Mouse (Mus musculus) C2C12 (cell line): Measurements from ENCODE around the gene Fto. TPM values are rescaled to one million over a fixed set of nuclear protein-coding genes. Genes with fewer than 3 reads are reported as not detected.

Experiments used
- H3K27me3 ChIP-seq: one replicate; pipeline ENCODE4 v1.6.1; 2011; ENCODE audit not compliant: control insufficient read depth, insufficient read depth, insufficient read length
- H3K36me3 ChIP-seq: one replicate; pipeline ENCODE4 v1.6.1; 2011; ENCODE audit not compliant: control insufficient read depth, insufficient read depth
- H3K4me3 ChIP-seq: one replicate; pipeline ENCODE4 v1.5.1; 2011; ENCODE audit warnings: mild to moderate bottlenecking, control low read depth; ENCODE audit not compliant: poor library complexity, insufficient read depth, severe bottlenecking
- H3K79me2 ChIP-seq: one replicate; pipeline ENCODE4 v1.6.1; 2011; ENCODE audit not compliant: control insufficient read depth, insufficient read depth
- H3K79me3 ChIP-seq: one replicate; pipeline ENCODE4 v1.6.1; 2011; ENCODE audit warnings: low read depth, control low read depth
- H3ac ChIP-seq: one replicate; pipeline ENCODE3; 2011; ENCODE audit warnings: low read depth; ENCODE audit not compliant: control insufficient read depth, insufficient read length
- CEBPB ChIP-seq: IDR thresholded peaks from one replicate; pipeline ENCODE4 v1.6.1; 2011; ENCODE audit warnings: low read depth, mild to moderate bottlenecking, control low read depth, moderate library complexity
- CTCF ChIP-seq: IDR thresholded peaks from one replicate; pipeline ENCODE4 v1.5.1; 2011; ENCODE audit not compliant: control insufficient read depth, insufficient read depth, insufficient read length
- FOSL1 ChIP-seq: IDR thresholded peaks from one replicate; pipeline ENCODE4 v1.8.0; 2011; ENCODE audit warnings: mild to moderate bottlenecking, low read length; ENCODE audit not compliant: poor library complexity, insufficient read depth, severe bottlenecking
- MAX ChIP-seq: IDR thresholded peaks from one replicate; pipeline ENCODE4 v1.6.1; 2011; ENCODE audit warnings: mild to moderate bottlenecking, control low read depth
- MYOD1 ChIP-seq: IDR thresholded peaks from one replicate; pipeline ENCODE4 v1.6.1; 2011; ENCODE audit warnings: low read depth; ENCODE audit not compliant: control insufficient read depth, insufficient read length
- MYOG ChIP-seq: IDR thresholded peaks from one replicate; pipeline ENCODE4 v1.6.1; 2011; ENCODE audit not compliant: control insufficient read depth, insufficient read length; ENCODE audit errors: extremely low read depth
- USF1 ChIP-seq: IDR thresholded peaks from one replicate; pipeline ENCODE4 v1.6.1; 2011; ENCODE audit warnings: low read depth, mild to moderate bottlenecking, control low read depth, moderate library complexity
- polyA plus RNA-seq: library from polyadenylated mRNA; unstranded; fragments of >200 nt; fragmentation: generic; extraction: Trizol; gene quantifications from one replicate; pipeline ENCODE4 v1.2.1, GENCODE M21; 2012; ENCODE audit warnings: missing spikeins

Fto gene
- polyA plus RNA-seq, 1 experiment, result 39.1 TPM

GRCm38 (mm10) chr8:91708661-91709060, 395.3 kb downstream of the Fto start:
- no peaks in the 10 kb centered on the region for H3K79me2 ChIP-seq
- H3K27me3 ChIP-seq, result peaks cover 4% of the 10 kb centered on the region
- no peak overlapping the region for H3K4me3 ChIP-seq
- TF ChIP-seq CTCF (no peak), FOSL1 (no peak), USF1 (no peak), MYOD1 (no peak), CEBPB (no peak), MYOG (no peak), MAX (no peak)
- no peaks in the 10 kb centered on the region for H3K36me3 ChIP-seq
- H3ac ChIP-seq, result no peak overlapping the region
- H3K79me3 ChIP-seq, result no peaks in the 10 kb centered on the region

GRCm38 (mm10) chr8:91709768-91710167, 396.4 kb downstream of the Fto start:
- Histone ChIP-seq H3K36me3 (no peaks in the 10 kb centered on the region), H3K79me3 (no peaks in the 10 kb centered on the region), H3K27me3 (no peaks in the 10 kb centered on the region), H3ac (no peak overlapping the region), H3K4me3 (no peak overlapping the region), H3K79me2 (no peaks in the 10 kb centered on the region)
- TF ChIP-seq CEBPB, result no peak
- no peak for TF ChIP-seq MYOD1
- TF ChIP-seq USF1, result no peak
- no peak for TF ChIP-seq MAX
- no peak for TF ChIP-seq FOSL1
- TF ChIP-seq MYOG, result no peak
- no peak for TF ChIP-seq CTCF

DNA sequence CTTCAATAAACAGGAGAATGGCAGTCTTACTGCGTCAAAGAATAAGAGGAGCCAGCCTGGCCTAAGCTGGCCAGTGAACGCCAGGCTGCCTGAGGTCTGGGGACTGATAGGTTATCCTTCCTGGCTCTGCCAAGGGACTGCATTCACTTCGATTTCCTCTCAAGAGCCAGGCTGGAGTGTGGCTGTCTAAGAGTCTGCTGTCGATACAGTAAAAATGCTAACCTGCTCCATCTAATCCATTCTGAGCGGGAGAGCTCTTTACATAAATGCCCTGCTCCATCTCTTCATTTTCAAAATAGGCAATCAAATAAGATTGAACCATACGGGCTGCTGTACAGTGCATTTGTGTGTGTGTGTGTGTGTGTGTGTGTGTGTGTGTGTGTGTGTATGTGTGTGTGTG, 397.9 kb downstream of the Fto start:
- Histone ChIP-seq H3ac (no peak overlapping the region), H3K27me3 (no peaks in the 10 kb centered on the region), H3K36me3 (no peaks in the 10 kb centered on the region), H3K79me2 (no peaks in the 10 kb centered on the region), H3K79me3 (no peaks in the 10 kb centered on the region), H3K4me3 (no peak overlapping the region)
- TF ChIP-seq CTCF, result no peak
- no peak for TF ChIP-seq USF1
- no peak for TF ChIP-seq MYOG
- no peak for TF ChIP-seq MYOD1
- no peak for TF ChIP-seq FOSL1
- no peak for TF ChIP-seq CEBPB
- no peak for TF ChIP-seq MAX

- Histone ChIP-seq H3K4me3 (no peak overlapping the region), H3K36me3 (no peaks in the 10 kb centered on the region), H3K79me3 (no peaks in the 10 kb centered on the region), H3K79me2 (no peaks in the 10 kb centered on the region), H3ac (no peak overlapping the region), H3K27me3 (peaks cover 4% of the 10 kb centered on the region)
- TF ChIP-seq CTCF, result no peak
- no peak for TF ChIP-seq FOSL1
- no peak for TF ChIP-seq MAX
- no peak for TF ChIP-seq CEBPB
- TF ChIP-seq USF1, result no peak
- TF ChIP-seq MYOD1, result no peak
- TF ChIP-seq MYOG, result no peak
These were observed 398.8 kb downstream of the Fto start for GRCm38 (mm10) chr8:91711981-91712598.

DNA sequence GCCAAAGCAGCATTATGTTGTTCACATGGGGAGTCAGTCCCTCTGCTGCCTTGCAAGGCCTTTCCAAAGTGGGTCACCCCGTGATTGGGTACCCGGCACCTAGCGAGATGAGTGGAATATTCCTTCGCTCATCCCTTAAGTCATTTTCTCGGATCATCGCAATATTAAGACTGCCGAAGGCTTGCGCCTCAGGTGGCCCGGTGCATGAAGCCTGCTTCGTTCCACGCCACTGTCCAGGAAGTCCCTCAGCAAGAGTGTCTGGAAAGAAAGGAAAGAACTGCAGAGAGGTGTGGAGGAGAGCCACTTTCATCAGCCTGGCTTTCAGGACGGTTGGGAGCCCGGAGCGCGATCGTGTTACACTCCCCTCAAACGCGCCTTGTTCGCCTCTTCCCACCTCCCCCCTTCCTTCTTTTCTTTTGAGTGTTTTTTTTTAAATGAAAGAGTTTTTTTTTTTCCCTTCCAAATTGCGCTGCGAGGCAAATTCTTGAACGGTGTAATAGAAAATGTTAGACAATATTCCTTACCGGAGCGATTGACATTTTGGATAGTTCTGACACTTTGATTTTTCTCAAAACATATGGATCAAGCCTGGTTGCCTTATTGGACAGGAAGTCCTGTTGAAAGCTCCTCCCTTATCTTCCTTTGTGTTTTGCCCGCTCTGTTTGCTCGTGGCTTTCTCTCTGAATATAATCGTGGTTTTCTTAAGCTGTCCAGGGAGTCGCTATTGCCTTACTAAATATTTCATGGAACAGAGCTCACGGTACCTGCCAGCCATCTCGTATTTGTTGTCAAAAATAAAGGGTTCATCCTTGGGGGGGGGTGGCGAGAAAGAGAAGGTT, 399.6 kb downstream of the Fto start:
- TF ChIP-seq FOSL1, result no peak
- TF ChIP-seq CTCF, result no peak
- TF ChIP-seq MYOG, result no peak
- TF ChIP-seq USF1, result no peak
- TF ChIP-seq MYOD1, result no peak
- no peak for TF ChIP-seq MAX
- no peak for TF ChIP-seq CEBPB
- Histone ChIP-seq H3K27me3 (peaks cover 10% of the 10 kb centered on the region), H3K36me3 (no peaks in the 10 kb centered on the region), H3K4me3 (no peak overlapping the region), H3ac (no peak overlapping the region), H3K79me2 (no peaks in the 10 kb centered on the region), H3K79me3 (no peaks in the 10 kb centered on the region)

GRCm38 (mm10) chr8:91713677-91714312, 400.5 kb downstream of the Fto start:
- Histone ChIP-seq H3K27me3 (peaks cover 10% of the 10 kb centered on the region), H3K4me3 (no peak overlapping the region), H3ac (no peak overlapping the region)

More at GRCm38 (mm10) chr8:91713677-91714312, 400.5 kb downstream of the Fto start:
- no peaks in the 10 kb centered on the region for H3K79me2 ChIP-seq
- H3K79me3 ChIP-seq, result no peaks in the 10 kb centered on the region
- no peaks in the 10 kb centered on the region for H3K36me3 ChIP-seq
- TF ChIP-seq MAX, result no peak
- no peak for TF ChIP-seq MYOG
- TF ChIP-seq FOSL1, result no peak
- no peak for TF ChIP-seq MYOD1
- no peak for TF ChIP-seq CTCF
- no peak for TF ChIP-seq USF1
- no peak for TF ChIP-seq CEBPB
